Mouse (Mus musculus) MN1 (cell line): Measurements from ENCODE around the gene Cox10.

Experiments
- DNase-seq: peaks from one replicate; pipeline ENCODE4 v3.0.0-alpha.2; 2016; ENCODE audit warnings: low spot score

The Cox10 gene

DNA sequence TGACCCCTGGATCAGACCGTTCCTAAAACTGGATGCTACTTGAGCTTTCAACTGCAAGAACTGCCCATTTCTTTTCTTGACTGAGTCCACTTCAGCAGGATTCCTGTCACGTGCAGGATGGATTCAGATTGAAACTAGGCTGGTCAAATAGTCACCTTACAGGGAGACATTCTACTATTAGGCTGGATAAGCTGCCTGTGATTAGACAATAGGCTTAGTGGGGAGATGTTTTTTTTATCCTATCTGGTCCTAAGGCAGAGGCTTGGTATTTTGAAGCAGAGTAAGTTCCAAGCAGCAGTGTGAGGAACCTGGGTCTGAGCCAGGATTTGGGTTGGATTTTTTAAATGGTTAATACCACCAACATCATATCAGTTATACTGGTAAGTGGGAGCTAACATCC, 125.4 kb downstream of the Cox10 start:
- no peak for DNase-seq

DNA sequence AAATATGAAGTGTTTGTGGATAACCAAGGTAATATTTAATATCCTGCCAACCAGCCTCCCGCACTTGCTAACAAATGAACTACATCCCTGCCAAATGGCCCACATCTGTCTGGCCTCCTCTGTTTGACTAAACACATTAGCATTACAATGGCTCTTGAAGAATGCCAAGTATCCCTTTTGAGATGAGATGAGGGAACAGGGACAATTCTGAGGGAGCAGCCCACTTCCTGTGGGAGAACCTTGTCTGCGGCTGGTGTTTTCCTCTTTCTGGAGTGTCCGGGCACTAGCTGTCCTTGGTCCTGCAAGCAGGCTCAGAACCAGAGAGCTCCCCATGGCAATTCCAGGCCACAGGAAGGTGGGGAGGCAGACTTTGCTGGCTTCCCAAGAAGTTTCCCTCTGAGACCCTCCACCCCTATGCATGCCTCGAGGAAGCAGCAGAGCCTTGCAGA, 126.5 kb downstream of the Cox10 start:
- peak; percentile 8 for DNase-seq

DNA sequence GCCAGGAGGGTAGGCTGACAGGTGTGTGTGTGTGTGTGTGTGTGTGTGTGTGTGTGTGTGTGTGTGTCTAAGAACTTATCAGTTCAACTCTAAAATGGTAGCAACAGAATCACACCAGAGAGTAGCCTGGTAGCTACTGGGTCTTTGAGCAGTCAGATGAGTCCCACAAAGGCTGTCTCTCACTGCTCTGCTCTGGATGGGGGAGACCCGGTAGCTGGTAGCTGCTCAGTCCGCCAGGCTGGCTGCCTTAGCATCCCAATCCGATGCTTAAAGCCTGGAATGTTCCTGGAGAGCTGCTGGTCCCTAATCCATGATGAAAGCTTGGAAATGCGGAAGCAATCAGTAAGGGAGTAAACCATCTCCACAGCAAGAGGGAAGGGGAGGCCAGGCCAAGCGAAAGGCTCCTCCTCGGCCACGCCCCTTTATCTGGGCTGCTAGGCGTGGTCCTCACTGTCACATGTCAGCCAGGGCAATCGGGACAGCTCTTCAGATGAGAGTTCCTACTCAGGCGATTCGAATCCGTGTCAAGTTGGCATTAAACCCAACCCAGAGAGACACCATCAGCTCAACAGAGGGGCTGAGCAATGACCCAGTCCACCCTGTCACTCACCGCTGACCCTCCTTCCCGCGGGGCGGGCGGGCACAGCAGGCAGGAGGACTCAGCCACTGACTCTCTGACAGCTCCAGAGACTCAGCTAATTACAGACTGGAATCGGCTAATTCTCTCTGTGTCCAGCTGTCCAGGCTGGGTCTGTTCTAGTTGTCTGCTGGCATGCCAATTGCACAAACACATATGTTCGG, 127.2 kb downstream of the Cox10 start:
- DNase-seq, result peak; percentile 80

DNA sequence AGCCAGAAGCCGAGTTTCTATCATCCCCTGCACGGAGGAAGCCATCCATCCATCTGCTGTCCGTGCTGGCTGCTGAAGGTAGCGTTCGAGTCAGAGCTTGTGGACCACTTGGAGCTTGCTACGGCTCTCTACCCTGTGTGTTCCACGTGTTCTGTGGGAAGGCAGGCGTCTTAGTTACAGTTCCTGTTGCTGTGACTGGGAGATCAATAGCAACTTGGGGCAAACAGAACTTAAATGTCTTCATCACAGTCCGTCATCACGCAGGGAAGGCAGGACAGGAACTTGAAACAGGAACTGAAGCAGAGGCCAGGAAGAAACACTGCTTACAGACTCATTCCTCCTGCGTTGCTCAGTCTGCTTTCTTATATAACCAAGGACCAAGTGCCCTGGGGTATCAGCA, 130.9 kb downstream of the Cox10 start:
- DNase-seq, result no peak

DNA sequence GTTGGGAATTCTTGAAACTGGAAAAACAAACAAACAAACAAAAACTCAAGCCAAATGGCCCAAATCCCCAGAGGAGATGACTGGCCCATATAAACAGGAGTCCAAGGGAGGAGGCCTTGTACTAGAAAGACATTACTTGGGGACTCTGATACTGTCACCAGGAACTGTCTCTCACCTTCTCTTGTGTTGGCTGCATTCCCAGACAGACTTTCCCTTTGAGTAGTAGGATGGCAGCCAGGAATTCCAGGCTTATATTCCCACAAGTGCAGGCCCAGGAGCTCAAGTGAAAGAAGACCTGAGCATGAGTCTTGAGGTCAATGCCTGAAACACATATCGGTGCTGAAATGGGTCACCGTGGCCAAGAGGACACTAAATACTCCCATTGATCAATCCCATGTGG, 132.2 kb downstream of the Cox10 start:
- no peak for DNase-seq

DNA sequence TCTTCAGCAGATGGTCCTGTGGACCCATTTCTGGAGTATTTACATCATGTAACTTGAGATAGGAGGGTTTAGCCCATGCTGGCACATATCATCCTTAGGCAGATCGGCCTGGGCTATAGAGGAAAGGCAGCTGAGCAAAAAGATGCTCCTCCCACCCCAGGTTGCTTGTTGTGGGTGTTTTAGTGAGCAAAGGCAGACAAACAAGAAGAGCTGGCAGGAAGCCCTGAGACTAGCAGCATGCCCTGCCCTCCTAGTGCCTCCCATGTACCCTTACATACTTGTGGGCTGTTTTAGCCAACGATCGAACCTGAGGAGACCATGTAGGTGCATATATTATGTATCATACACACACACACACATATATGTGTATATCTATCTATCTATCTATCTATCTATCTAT, 135.3 kb downstream of the Cox10 start:
- no peak for DNase-seq

DNA sequence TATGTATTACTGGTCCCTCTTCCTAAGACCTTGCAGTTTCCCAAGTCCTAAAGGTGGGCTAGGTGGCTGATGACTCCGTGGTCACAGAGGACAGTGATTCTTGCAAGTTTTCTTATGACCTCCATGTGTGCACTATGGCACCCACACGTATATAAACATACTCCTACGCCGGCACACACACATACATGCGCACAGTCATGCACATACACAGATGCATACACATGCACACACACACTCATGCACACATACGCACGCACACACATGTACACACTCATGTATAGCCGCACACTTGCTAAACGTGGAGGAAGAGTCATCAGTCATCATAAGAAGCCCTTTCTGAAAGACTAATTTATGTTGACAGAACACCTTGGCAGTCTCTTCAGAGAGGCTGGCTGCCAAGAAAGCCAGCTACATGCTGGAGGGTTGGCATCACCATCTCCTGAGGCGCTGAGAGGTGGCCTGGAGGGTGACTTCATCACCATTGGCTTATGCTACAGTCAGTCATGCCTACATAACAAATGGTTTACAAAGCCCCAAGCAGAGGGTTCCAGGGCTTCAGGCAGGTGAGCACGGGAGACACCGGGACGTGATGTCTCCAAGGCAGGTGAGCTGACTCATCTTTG, 135.9 kb downstream of the Cox10 start:
- no peak for DNase-seq

DNA sequence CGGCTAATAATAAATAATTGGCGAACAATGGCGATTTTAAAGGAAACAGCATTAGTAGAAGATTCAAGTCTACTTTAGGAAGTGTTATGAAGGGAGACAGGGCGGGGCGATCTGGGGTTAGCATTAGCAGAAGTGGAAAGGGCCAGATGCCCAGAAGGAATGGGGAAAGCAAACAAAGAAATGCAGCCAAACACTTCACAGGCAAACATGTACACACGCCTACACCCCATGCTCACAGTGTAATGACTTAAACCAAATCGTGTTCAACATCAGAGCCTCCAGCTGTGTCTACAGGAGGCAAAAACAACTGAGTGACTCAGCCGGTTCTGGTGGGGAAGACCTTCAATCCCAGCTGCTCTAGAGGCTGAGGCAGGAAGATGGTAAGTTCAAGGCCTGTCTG, 137.1 kb downstream of the Cox10 start:
- DNase-seq, result no peak

DNA sequence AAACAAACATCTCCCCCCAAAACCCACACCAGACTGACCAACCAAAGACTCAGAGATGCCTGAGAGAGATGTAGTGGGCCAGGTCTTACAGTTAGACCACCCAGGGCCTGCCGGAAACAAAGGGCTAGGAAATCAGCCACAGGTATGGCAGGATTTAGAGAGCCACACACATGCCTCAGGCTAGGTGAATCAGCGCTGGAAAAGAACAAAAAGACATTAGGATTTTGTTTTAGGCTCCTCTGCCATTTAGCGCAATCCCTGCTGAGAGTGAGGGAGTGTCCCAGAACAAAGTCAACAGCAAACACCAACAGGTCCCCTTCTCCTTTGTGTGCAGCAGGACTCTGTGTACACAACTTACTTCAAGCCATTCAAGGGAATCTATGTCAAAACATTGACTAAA, 142.6 kb downstream of the Cox10 start:
- DNase-seq, result no peak

DNA sequence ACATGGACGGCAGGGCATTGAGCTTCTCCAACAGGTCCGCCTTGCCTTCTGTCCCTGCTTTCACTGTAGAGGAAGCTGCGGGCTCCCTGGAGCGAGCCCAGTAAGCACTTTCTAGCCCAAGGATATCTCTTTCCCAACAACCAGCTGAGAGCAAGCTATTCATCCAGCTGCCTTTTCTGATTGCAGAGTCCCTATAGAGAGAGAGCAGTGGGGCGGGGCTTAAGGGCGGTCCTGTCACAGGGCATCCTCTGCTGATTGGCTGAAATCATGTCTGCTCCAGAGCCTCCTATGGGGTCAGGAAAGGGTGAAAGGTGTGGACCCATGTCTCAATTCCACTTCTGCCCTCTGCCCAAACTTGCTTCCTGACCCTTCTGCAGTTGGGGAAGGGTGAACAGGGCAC, 152.4 kb downstream of the Cox10 start:
- DNase-seq, result no peak

DNA sequence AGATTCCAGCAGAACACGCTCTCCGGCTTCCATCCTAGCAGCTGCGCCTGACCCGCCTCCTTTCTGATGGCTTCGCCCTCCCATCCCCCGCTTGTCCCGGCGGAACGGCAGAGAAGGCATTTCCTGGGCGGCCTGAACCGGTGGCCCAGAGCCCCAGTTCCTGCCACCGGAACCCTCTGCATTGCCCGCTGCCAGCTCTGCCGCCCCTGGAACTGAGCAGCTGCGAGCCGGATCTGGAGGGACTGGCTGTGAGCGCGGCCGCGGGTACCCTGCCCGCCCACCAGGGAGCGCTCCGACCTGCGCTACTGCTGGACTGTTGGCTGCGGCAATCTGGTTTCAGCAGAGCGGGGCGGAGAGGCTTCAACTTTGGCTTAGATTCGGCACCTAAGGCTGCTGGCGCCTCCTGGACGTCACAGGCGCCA, 154.1 kb downstream of the Cox10 start:
- DNase-seq, result peak; percentile 18

DNA sequence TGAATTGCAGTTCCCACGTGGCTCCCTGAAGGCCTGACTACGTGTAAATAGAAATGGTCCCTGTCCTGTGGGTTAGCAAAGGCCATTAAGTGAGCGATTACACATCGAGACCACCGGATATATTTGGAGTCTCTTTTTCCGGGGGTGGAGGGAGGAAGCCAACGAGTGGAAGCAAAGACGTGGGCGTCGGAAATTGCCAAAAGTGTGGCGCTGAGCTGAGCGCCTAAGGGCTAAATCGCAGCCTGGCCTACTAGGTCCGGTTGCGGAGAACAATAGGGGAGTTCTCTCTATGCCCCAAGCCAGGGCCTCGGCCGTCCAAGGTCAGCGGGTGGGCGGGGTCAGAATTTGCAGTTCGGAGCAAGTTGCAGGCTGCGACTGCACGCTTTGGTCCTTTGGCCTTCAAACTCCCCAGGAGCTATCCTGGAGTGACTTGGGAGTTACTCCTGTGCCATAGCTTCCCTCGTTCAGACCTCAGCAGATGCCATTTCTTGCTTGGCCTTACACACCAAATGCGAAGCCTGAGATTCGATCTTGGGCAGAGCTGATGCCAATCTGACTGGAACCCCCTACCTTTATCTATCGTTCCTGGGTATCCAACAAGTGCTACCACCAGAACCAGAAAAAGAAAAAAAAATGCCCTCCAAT, 154.9 kb downstream of the Cox10 start:
- no peak for DNase-seq

DNA sequence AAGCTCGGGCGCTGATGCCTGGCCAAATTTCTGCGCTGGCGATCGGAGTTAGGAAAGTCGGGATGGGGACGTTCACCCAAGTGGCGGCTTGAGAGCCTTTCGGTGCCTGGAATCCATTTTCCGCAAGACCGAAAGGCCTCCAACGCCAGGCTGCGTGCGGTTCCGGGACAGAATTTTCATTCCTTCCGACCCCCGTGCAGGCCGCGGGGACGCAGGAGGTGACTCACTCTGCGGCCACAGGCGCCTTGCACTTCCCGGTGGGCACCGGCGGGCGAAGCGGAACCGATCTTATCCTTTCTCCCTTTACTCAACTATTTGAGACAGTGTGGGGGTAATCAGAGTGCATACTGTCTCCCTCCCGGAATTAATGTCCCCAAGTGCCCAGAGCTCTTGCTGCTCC, 155.9 kb downstream of the Cox10 start:
- no peak for DNase-seq

DNA sequence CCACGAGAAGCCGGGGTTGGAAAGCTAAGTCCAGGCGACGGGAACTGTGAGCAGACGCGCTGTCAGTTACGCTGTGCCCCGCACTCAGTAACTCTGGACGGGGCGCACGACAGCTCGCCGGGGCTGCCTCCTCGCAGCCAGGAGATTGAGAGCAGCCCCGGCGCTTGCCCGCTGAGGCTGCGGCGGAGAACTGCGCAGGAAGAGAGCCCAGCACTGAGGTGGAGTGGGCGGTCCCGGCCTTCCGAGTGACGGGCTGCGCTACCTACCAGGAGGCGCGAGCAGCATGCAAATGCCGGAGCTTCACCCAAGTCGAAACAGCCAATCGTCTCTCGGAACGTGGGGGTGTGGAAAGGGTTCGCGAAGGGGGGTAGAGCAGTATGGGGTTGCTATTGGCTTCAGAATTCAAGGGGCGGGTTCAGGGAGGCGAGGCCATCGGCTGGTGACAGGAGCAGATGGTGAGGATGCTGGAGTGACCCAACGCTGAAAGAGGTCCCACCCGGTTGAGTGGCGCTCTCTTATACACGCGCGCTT, 157.1 kb downstream of the Cox10 start, which contains the start of gene Hs3st3b1:
TSS of gene Hs3st3b1 (minus strand) at position 200 of the 531 bp plus-strand sequence.
- DNase-seq, result peak; percentile 94

DNA sequence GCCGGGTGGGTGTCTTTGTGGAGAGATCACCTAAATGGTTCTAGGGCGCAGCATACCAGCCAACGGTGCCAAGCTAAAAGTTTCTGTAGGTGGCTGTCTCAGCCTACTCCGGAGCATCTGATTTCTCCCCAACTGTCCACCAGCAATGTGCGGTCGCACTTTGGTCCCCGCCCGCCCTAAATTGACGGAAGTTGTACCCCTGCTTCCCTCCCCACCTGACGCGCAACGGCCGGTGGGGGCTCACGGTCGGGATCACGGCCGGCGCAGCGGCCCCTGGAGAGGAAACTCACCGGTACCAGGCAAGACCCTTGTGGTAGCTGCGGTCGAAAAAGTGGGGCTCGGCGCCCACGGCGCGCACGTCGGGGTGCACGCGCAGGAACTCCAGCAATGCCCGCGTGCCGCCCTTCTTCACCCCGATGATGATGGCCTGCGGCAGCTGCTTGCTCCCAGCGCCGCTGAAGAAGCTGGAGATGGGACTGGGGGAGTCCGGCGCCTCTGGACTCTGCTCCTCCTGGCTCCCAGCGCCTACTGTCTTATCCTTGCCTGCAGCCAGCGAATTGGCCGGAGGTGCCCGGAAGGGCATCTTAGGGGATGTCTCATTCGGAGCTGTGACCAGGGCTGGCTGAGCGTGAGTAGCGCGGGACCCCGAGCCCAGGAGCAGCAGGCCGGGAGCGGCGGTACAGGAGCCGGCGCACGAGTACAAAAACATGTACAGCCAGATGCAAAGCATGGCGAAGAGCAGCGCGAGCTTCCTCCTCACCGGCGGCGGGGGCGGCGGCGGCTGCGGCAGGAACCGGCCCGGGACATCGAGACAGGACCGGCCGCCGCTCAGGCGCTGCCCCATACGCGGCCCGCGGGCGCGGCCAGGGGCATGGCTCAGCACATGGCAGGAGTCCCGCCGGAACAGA, 158.0 kb downstream of the Cox10 start:
- DNase-seq, result peak; percentile 34

DNA sequence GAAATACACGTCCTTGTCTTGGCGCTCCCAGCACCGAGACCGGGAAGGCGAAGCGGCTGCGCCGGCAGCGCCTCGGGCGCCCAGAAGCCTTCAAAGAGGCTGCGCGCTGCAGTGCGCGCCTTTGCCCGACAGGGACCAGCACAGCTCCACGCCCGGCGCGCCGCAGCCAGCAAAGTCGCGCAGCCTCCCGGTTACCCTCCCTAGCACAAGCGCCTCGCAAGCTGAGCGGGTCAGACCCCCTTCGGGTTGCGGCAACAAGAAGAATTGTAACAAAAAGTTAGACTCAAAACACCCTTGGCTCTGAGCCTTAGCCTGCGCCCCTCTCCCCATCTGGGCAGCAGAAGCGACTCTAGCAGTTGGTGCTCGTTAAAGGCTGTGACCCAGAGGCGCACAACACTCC, 158.7 kb downstream of the Cox10 start:
- peak; percentile 82 for DNase-seq

DNA sequence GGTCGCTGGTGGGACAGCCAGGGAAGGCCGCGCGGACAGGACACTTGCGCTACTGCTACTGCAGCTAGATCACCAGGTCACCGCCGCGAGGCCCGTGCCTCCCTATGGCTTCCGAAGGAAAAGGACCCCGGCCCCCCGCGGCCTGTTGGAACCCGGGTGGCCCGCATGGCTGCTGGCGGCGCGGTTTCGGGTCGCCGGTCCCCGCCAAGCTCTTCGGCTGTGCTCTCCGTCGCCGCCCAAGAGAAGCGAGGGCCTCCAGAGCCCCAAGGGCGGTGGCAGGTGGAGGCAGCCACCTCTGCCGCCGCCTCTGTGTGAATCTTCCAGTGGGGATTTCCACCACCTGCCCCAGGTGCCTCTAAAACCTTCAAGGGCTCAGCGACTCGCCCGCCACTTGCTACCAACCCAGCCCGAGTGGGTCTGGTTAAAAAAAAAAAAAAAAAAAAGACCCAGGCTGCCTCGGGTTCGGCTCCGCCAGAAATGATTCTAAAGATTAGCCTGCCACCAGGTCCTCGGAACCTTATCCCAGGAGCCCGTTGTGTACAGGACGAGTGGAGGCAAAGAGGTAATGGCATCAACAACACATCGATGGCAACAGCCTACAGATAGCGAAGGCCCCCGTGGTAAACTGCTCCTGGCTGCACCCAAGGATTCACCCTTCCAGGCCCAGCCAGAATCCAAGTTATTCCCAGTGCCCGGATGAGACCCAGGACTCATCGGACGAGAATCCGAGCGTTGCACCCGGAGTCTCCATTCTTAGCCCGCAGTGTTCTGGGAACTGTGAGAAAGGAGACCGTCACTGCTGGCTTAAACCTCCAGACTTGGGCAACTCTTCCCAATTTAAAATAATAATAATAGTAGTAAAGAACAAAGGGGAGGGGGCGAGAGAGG, 159.8 kb downstream of the Cox10 start:
- DNase-seq, result peak; percentile 34

DNA sequence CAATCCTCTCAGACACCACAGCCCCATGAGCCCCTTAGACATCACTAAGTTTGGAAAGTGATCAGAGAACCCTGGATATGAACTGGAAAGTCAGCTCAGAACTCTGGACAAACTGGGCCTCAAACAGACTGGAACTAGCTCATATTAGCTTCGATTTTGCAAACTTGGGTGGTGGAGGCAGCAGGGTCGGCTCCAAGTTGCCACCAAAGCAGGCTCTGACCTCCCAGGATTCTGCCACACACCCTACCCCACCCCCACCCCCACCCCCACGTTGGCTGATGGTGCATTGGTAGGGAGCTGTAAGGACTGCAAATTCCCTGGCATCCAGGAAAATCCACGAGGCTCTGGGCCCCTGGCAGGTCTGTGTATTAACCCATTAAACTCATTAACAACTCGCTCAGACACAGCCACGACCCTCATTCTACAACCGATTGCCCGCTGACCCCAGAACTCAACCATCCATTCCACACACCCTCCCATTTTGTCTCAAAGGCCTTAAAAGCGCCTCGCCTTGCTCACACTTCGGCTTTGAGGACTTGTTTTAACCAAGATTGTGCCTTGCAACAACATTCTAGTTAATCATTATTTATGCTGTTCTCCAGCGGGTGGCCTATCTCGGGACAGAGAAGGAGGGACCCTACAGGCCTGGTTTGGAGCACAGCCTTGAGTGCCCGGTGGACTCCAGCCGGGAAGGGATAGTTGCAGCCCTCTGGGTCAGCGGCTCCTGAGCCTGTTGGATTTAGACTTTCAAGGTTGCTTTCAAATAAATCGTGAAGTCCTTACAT, 160.8 kb downstream of the Cox10 start:
- no peak for DNase-seq

DNA sequence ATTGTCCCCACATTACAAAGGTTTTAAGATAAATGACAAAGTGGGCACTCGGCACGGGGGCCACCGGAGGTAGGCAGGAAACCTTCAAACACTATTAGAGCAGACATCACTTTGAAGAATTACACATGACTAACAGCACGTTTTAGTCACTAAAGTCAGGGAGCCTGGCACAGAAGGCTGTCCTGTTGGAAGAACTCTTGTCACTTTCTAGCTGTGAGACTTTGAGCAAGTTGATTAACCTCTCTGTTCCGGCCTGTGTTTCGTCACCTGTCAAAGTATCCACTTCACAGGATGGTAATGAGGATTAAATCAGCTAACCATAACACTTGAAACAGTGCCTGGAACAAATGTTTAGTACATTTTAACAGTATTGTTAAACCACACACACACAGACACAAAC, 161.7 kb downstream of the Cox10 start:
- peak; percentile 43 for DNase-seq

DNA sequence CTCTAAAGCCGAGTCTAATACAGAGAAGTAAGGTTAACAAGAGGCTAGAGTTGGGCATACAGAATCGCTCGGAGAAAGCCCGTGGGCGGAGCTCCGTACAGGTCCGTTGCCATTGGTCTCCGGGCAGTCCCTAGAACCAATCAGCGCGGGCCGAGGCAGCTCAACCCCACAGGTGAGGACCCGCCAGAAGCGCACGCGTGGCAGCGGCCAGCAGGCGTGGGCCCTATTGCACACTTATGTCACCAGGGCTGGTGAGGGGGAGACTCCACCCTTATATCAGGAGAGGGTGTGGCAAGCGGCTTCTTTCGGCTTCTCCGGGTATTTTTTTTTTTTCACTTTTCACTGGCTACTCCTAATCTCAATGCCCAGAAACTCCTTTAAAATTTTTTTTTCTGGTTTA, 164.9 kb downstream of the Cox10 start:
- no peak for DNase-seq
